Mouse (Mus musculus): ENCODE results near the gene Glb1. TPM values are rescaled to one million over a fixed set of nuclear protein-coding genes. Genes with fewer than 3 reads are reported as not detected.
"Not testable (repeated sequence)": the region's sequence is repeated elsewhere in the genome, so short reads cannot be mapped to it uniquely, and the experiment has no call there.

The Glb1 gene
- 53.2 and 54.5 TPM in 2 replicates for polyA plus RNA-seq (2014; fragmentation: Nextera tagmentation; extraction: Ambion mirVana)

DNA sequence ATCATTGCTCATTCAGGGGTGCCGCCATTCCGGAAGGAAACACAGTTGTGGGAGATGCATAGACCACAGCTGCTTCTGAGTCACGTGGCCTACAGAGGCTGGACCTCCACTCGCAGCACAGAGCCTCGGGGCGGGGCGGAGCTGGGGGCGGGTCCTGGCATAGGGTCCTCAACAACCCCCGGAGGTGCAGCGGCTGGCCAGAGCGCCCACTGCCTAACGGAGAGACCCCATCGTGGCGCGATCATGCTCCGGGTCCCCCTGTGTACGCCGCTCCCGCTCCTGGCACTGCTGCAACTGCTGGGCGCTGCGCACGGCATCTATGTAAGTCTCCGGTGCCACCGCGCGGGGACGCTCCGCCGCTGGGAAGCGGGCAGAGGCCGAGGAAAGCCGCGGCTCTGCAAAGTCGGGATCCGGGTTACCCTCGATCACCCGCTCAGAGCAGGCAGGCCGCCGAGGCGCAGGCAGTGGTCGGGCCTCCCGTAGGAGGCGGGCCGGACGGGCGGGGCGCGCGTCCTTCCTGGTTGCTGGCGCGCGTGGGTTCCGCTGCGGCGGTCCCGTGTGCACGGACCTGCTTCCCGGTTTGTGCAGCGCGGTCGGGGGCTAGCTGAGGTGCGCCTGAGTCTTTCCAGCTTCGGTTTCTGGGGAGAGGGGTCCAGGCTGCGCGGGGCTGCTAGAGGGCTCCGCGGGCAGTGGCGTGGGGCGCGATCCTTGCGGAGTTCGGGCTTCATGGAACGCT is at the start of gene Glb1, which contains the start of gene Tmppe:
Gene Glb1 (plus strand): TSS at position 128 of the 736 bp plus-strand sequence.
Gene Tmppe (plus strand): TSS at position 157 of the 736 bp plus-strand sequence.
- Histone ChIP-seq H3K4me2 (ENCODE audit: low read length) (peak within 1 kb of the TSS; percentile 68), H3K27me3 (ENCODE audit: control insufficient read depth, insufficient read depth, low read length) (no peaks in the 10 kb centered on the region), H3K4me1 (ENCODE audit: control insufficient read depth in 2 of 2, insufficient read depth in 2 of 2, low read length in 2 of 2) (peaks cover 5 to 8% of the 10 kb centered on the region in 2 experiments), H3K9ac (ENCODE audit: low read length) (peak within 1 kb of the TSS; percentile 95), H3K4me3 (ENCODE audit: control insufficient read depth in 1 of 2, insufficient read depth in 1 of 2, low read depth in 1 of 2, low read length in 2 of 2) (peak within 1 kb of the TSS; percentile 87 to 91), H3K27ac (replicated peaks in 1 of 2; ENCODE audit: control insufficient read depth in 1 of 2, insufficient read depth in 1 of 2, low read depth in 2 of 2, low read length in 2 of 2) (peak within 1 kb of the TSS; percentile 91 to 92), H3K9me3 (ENCODE audit: control insufficient read depth, low read length) (no peaks in the 10 kb centered on the region), H3K36me3 (ENCODE audit: control insufficient read depth, insufficient read depth, low read length) (peaks cover 21% of the 10 kb centered on the region)
- WGBS: under 1% methylated on average over 67 of the region's 73 CpGs
- ATAC-seq (ENCODE audit: insufficient number of reproducible peaks, insufficient read depth, low FRiP score, low read depth): peak; percentile 97

GRCm38 (mm10) chr9:114367783-114368470 is 32.9 kb upstream of the Glb1 start:
- Histone ChIP-seq H3K9me3 (ENCODE audit: control insufficient read depth, low read length) (no peaks in the 10 kb centered on the region), H3K27me3 (ENCODE audit: control insufficient read depth, insufficient read depth, low read length) (no peaks in the 10 kb centered on the region), H3K27ac (replicated peaks in 1 of 2; ENCODE audit: control insufficient read depth in 1 of 2, insufficient read depth in 1 of 2, low read depth in 2 of 2, low read length in 2 of 2) (peak overlapping the region; percentile 32 to 34), H3K4me1 (ENCODE audit: control insufficient read depth in 2 of 2, insufficient read depth in 2 of 2, low read length in 2 of 2) (peaks cover 0 to 4% of the 10 kb centered on the region in 2 experiments; a peak in 1 of 4 replicates), H3K9ac (ENCODE audit: low read length) (peak overlapping the region; percentile 79), H3K4me3 (ENCODE audit: control insufficient read depth in 1 of 2, insufficient read depth in 1 of 2, low read depth in 1 of 2, low read length in 2 of 2) (peak overlapping the region; percentile 54 to 63), H3K4me2 (ENCODE audit: low read length) (peak overlapping the region; percentile 76), H3K36me3 (ENCODE audit: control insufficient read depth, insufficient read depth, low read length) (0 out of 2 replicates have a peak, but pooled peaks cover 1% of the 10 kb centered on the region)
- peak; percentile 70; the same call in 1 of the 2 replicates for ATAC-seq (ENCODE audit: insufficient number of reproducible peaks, insufficient read depth, low FRiP score, low read depth)
- WGBS: under 1% methylated on average over 48 of the region's 48 CpGs

DNA sequence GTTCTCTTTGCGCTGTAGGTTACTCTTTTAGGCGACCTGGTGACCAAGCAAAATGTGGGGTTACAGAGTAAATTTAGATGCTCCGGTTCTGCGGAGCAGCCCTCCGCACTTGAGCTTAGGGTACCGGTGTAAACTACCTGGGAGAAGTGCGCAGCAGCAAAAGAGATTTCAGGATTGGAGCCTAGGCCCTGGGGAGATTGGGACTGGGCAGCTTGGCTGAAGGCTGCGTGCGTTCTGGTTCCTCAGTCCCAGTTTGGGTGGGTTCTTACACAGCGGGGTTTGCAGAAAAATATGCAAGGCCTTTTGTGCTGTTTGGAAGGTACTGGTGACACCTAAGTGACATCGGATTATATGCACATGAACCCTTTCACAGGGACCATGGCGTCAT is 32.4 kb upstream of the Glb1 start:
- peak overlapping the region; percentile 8 to 34; a peak in 3 of 4 replicates for H3K27ac ChIP-seq (replicated peaks in 1 of 2; ENCODE audit: control insufficient read depth in 1 of 2, insufficient read depth in 1 of 2, low read depth in 2 of 2, low read length in 2 of 2)
- H3K4me2 ChIP-seq (ENCODE audit: low read length): peak overlapping the region; percentile 76
- no peaks in the 10 kb centered on the region for H3K9me3 ChIP-seq (ENCODE audit: control insufficient read depth, low read length)
- H3K9ac ChIP-seq (ENCODE audit: low read length): peak overlapping the region; percentile 79
- peaks cover 0 to 4% of the 10 kb centered on the region in 2 experiments; a peak in 1 of 4 replicates for H3K4me1 ChIP-seq (ENCODE audit: control insufficient read depth in 2 of 2, insufficient read depth in 2 of 2, low read length in 2 of 2)
- H3K27me3 ChIP-seq (ENCODE audit: control insufficient read depth, insufficient read depth, low read length): no peaks in the 10 kb centered on the region
- 0 out of 2 replicates have a peak, but pooled peaks cover 5% of the 10 kb centered on the region for H3K36me3 ChIP-seq (ENCODE audit: control insufficient read depth, insufficient read depth, low read length)
- WGBS: 9% methylated on average over 12 of the region's 12 CpGs
- H3K4me3 ChIP-seq (ENCODE audit: control insufficient read depth in 1 of 2, insufficient read depth in 1 of 2, low read depth in 1 of 2, low read length in 2 of 2): peak overlapping the region; percentile 54 to 63
- ATAC-seq (ENCODE audit: insufficient number of reproducible peaks, insufficient read depth, low FRiP score, low read depth): no peak

DNA sequence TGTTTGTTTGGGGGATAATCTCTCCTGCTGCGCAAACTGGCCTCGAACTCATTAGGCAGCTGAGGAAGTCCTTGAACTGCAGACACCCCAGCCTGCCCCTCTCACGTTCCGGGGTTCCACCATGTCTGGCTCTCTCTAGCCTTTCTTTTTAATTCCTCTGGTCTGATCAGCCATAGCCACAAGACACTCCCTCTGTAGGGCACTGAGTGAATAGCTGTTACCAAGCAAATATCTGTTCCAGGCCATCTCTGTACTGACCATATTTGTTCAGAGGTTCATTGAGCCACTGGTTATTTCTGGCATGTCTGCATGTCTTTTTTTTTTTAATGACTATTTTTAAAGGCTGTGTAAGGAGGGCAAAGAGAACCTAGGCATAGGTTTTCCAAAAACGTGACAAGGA is 31.5 kb upstream of the Glb1 start:
- 51% methylated on average over 5 of the region's 5 CpGs for WGBS
- H3K27me3 ChIP-seq (ENCODE audit: control insufficient read depth, insufficient read depth, low read length); H3K27ac ChIP-seq (replicated peaks in 1 of 2; ENCODE audit: control insufficient read depth in 1 of 2, insufficient read depth in 1 of 2, low read depth in 2 of 2, low read length in 2 of 2); H3K9me3 ChIP-seq (ENCODE audit: control insufficient read depth, low read length); H3K9ac ChIP-seq (ENCODE audit: low read length); H3K4me1 ChIP-seq (ENCODE audit: control insufficient read depth in 2 of 2, insufficient read depth in 2 of 2, low read length in 2 of 2); H3K36me3 ChIP-seq (ENCODE audit: control insufficient read depth, insufficient read depth, low read length); H3K4me3 ChIP-seq (ENCODE audit: control insufficient read depth in 1 of 2, insufficient read depth in 1 of 2, low read depth in 1 of 2, low read length in 2 of 2): not testable (repeated sequence)
- peak; percentile 45; the same call in 1 of the 2 replicates for ATAC-seq (ENCODE audit: insufficient number of reproducible peaks, insufficient read depth, low FRiP score, low read depth)
- peak overlapping the region; percentile 76 for H3K4me2 ChIP-seq (ENCODE audit: low read length)

DNA sequence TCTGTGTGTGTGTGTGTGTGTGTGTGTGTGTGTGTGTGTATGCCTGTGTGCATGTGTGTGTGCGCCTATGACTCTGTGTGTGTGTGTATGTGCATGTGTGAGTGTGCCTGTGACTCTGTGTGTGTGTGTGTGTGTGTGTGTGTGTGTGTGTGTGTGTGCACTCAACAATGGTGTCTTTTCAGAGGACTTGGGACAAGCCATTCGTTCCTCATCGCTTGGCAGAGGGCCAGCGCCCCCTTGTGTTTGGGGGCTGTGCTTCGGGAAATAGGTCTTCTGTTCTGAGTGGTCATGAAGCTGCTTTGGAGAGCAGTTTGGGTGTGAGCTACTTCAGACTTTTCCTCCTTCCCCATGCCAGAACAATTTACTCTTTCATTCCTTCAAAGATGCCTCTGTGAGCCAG is 29.2 kb upstream of the Glb1 start:
- H3K36me3 ChIP-seq (ENCODE audit: control insufficient read depth, insufficient read depth, low read length): peaks cover 29% of the 10 kb centered on the region
- H3K4me1 ChIP-seq (ENCODE audit: control insufficient read depth in 2 of 2, insufficient read depth in 2 of 2, low read length in 2 of 2); H3K9ac ChIP-seq (ENCODE audit: low read length); ATAC-seq (ENCODE audit: insufficient number of reproducible peaks, insufficient read depth, low FRiP score, low read depth); H3K4me2 ChIP-seq (ENCODE audit: low read length); H3K4me3 ChIP-seq (ENCODE audit: control insufficient read depth in 1 of 2, insufficient read depth in 1 of 2, low read depth in 1 of 2, low read length in 2 of 2); H3K9me3 ChIP-seq (ENCODE audit: control insufficient read depth, low read length); H3K27ac ChIP-seq (replicated peaks in 1 of 2; ENCODE audit: control insufficient read depth in 1 of 2, insufficient read depth in 1 of 2, low read depth in 2 of 2, low read length in 2 of 2); H3K27me3 ChIP-seq (ENCODE audit: control insufficient read depth, insufficient read depth, low read length): not testable (repeated sequence)
- 30% methylated on average over 5 of the region's 5 CpGs for WGBS

GRCm38 (mm10) chr9:114375276-114375962 is 25.5 kb upstream of the Glb1 start:
- Histone ChIP-seq H3K27me3 (ENCODE audit: control insufficient read depth, insufficient read depth, low read length) (no peaks in the 10 kb centered on the region), H3K4me3 (ENCODE audit: control insufficient read depth in 1 of 2, insufficient read depth in 1 of 2, low read depth in 1 of 2, low read length in 2 of 2) (no peak overlapping the region), H3K4me2 (ENCODE audit: low read length) (no peak overlapping the region), H3K9ac (ENCODE audit: low read length) (no peak overlapping the region), H3K27ac (replicated peaks in 1 of 2; ENCODE audit: control insufficient read depth in 1 of 2, insufficient read depth in 1 of 2, low read depth in 2 of 2, low read length in 2 of 2) (no peak overlapping the region), H3K4me1 (ENCODE audit: control insufficient read depth in 2 of 2, insufficient read depth in 2 of 2, low read length in 2 of 2) (peaks cover 4 to 11% of the 10 kb centered on the region in 2 experiments; a peak in 2 of 4 replicates), H3K9me3 (ENCODE audit: control insufficient read depth, low read length) (no peaks in the 10 kb centered on the region), H3K36me3 (ENCODE audit: control insufficient read depth, insufficient read depth, low read length) (peaks cover 57% of the 10 kb centered on the region)
- no peak for ATAC-seq (ENCODE audit: insufficient number of reproducible peaks, insufficient read depth, low FRiP score, low read depth)
- 84% methylated on average over 10 of the region's 10 CpGs for WGBS

GRCm38 (mm10) chr9:114377168-114377567 is 23.7 kb upstream of the Glb1 start:
- 45% methylated on average over 10 of the region's 10 CpGs for WGBS
- peaks cover 4 to 11% of the 10 kb centered on the region in 2 experiments; a peak in 2 of 4 replicates for H3K4me1 ChIP-seq (ENCODE audit: control insufficient read depth in 2 of 2, insufficient read depth in 2 of 2, low read length in 2 of 2)
- H3K4me3 ChIP-seq (ENCODE audit: control insufficient read depth in 1 of 2, insufficient read depth in 1 of 2, low read depth in 1 of 2, low read length in 2 of 2): no peak overlapping the region
- H3K4me2 ChIP-seq (ENCODE audit: low read length): no peak overlapping the region
- peaks cover 67% of the 10 kb centered on the region for H3K36me3 ChIP-seq (ENCODE audit: control insufficient read depth, insufficient read depth, low read length)
- peak; percentile 60; the same call in 1 of the 2 replicates for ATAC-seq (ENCODE audit: insufficient number of reproducible peaks, insufficient read depth, low FRiP score, low read depth)
- H3K27me3 ChIP-seq (ENCODE audit: control insufficient read depth, insufficient read depth, low read length): no peaks in the 10 kb centered on the region
- H3K9me3 ChIP-seq (ENCODE audit: control insufficient read depth, low read length): no peaks in the 10 kb centered on the region
- no peak overlapping the region; a peak in 1 of 4 replicates for H3K27ac ChIP-seq (replicated peaks in 1 of 2; ENCODE audit: control insufficient read depth in 1 of 2, insufficient read depth in 1 of 2, low read depth in 2 of 2, low read length in 2 of 2)
- H3K9ac ChIP-seq (ENCODE audit: low read length): no peak overlapping the region

Measured in heart, embryonic 14.5 days (tissue).